Mouse (Mus musculus): ENCODE measurements around the gene Ly6g5c. TPM values are rescaled to one million over a fixed set of nuclear protein-coding genes. Genes with fewer than 3 reads are reported as not detected.

Ly6g5c gene
- polyA plus RNA-seq, 1 experiment, result 0.28 TPM

DNA sequence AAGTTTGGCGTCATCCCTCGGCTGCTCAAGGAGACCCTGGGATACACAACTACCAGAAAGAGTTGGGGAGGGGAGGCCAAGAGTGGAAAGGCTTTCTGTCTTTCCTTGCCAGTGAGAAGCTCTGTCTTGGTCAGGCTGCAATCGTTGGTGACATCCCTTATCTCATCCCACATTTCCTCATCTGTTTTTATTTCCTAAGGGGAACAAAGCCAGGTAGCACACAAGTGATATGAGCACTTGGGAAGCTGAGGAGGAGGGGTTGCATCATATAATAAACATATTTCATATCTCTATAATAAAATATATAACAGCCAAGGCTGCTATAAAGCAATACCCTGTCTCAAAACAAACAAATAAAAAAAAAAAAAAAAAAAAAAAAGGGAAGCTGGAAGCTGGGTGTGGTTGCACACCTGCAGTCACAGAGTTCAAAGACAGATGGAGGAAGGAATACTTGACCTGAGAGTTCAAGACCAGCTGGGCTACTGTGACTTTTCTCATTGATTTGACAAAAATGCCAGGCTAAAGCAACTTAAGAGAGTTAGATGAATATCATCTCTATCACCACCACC, 24.1 kb upstream of the Ly6g5c start:
- Histone ChIP-seq H3K27me3 (ENCODE audit: control insufficient read depth, insufficient read depth, low read length) (no peaks in the 10 kb centered on the region), H3K4me3 (replicated peaks; ENCODE audit: insufficient read depth, low read depth, low read length) (no peak overlapping the region), H3K27ac (ENCODE audit: insufficient read depth, low read length) (peak overlapping the region; percentile 82), H3K4me1 (ENCODE audit: control insufficient read depth, insufficient read depth, low read length) (peaks cover 26% of the 10 kb centered on the region)
- no peak for DNase-seq
- TF ChIP-seq POLR2A (IDR thresholded peaks at IDR 0.05; ENCODE audit: borderline replicate concordance, insufficient read depth, low read length), result no peak
- TF ChIP-seq CTCF (IDR thresholded peaks at IDR 0.05; ENCODE audit: borderline replicate concordance, insufficient read depth, low read depth, low read length), result no peak
- 65% methylated on average over 3 of the region's 3 CpGs for WGBS

DNA sequence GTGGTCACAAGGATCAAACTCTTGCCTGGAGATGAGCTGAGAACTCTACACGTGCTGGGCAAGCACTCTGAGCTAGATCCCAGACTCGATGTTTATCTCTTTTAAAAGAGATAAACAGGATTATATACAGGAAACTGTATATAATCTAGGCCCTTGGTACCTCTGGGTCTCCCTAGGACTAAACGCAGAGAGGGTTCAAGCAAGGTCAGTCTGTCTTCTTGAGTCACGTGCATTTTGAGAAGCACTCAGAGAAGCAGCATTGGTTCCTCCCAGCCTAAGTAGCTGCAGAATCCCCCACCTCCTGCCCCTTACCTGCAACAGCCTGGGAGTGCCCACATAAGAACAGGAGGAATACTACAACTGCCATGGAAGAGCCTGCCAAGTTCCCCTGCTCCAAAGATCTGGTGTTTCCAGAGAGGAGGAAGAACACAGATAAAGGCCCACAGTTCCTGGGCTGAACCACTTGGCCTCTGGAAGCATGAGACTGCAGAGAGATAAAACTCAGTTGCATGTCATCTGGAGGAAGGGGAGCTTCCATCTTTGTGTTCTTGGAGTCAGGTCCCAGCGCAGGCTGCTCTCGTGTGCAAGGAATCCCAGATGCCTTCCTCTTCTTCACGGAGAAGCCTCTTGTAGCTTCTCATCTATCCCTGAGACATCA, 22.7 kb upstream of the Ly6g5c start, which contains the start of gene Ly6g6f:
Gene Ly6g6f, minus strand, starts transcription at position 403 of the 658 bp plus-strand sequence.
- TF ChIP-seq POLR2A (IDR thresholded peaks at IDR 0.05; ENCODE audit: borderline replicate concordance, insufficient read depth, low read length), result no peak
- no peak for TF ChIP-seq CTCF (IDR thresholded peaks at IDR 0.05; ENCODE audit: borderline replicate concordance, insufficient read depth, low read depth, low read length)
- peaks cover 14% of the 10 kb centered on the region; the same call in 1 of the 2 replicates for H3K4me1 ChIP-seq (ENCODE audit: control insufficient read depth, insufficient read depth, low read length)
- no peak within 1 kb of the TSS for H3K27ac ChIP-seq (ENCODE audit: insufficient read depth, low read length)
- no peak within 1 kb of the TSS for H3K4me3 ChIP-seq (replicated peaks; ENCODE audit: insufficient read depth, low read depth, low read length)
- DNase-seq, result no peak
- 68% methylated on average over 7 of the region's 7 CpGs for WGBS
- no peaks in the 10 kb centered on the region for H3K27me3 ChIP-seq (ENCODE audit: control insufficient read depth, insufficient read depth, low read length)

DNA sequence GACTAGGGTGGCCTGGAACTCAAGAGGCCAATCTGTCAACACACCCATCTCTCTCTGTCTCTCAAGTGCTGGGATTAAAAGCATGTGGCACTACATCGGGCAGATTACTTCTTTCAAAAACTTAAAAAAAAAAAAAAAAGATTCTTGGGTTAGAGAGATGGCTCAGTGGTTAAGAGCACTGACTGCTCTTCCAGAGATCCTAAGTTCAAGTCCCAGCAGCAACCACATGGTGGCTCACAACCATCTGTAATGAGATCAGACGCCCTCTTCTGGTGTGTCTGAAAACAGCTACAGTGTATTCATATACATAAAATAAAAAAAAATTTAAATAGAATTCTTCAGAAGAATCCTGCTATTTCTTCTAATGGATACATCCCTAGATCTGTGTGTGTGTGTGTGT, 19.9 kb upstream of the Ly6g5c start:
- Histone ChIP-seq H3K4me1 (ENCODE audit: control insufficient read depth, insufficient read depth, low read length) (peaks cover 31% of the 10 kb centered on the region; the same call in 1 of the 2 replicates), H3K27me3 (ENCODE audit: control insufficient read depth, insufficient read depth, low read length) (no peaks in the 10 kb centered on the region), H3K4me3 (replicated peaks; ENCODE audit: insufficient read depth, low read depth, low read length) (no peak overlapping the region), H3K27ac (ENCODE audit: insufficient read depth, low read length) (no peak overlapping the region)
- TF ChIP-seq CTCF (IDR thresholded peaks at IDR 0.05; ENCODE audit: borderline replicate concordance, insufficient read depth, low read depth, low read length), result no peak
- no peak for TF ChIP-seq POLR2A (IDR thresholded peaks at IDR 0.05; ENCODE audit: borderline replicate concordance, insufficient read depth, low read length)
- no peak for DNase-seq
- WGBS, result 46% methylated on average over 2 of the region's 2 CpGs

DNA sequence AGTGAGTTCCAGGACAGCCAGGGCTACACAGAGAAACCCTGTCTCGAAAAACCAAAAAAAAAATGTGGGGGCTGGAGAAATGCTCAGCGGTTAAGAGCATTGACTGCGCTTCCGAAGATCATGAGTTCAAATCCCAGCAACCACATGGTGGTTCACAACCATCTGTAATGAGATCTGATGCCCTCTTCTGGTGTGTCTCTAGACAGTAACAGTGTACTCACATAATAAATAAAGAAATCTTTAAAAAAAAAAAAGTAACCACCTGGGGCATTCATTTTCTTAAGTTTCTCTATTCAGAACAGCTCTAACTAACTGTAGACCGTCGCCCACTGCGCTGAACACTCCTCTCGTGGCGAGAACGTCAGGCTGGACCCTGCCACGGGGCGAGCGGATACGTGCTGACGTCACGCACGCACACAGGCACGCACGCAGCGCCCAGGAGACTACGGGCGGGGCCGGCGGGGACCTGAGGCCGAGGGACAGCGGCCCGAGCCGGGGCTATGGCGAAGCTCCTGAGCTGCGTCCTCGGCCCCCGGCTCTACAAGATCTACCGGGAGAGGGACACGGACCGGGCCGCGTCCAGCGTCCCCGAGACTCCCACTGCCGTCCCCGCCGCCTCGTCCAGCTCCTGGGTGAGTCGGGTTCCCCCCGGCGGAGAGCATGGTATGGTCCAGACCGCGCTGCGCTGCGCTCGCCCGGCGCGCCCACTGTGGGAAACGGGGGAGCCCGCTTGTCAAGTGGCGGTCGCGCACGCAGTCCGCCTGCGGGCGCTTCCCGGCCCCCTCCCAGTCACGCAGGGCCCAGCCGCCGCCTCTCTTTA, 19.0 kb upstream of the Ly6g5c start, which contains the start of gene Abhd16a:
Gene Abhd16a, plus strand, starts transcription at position 439 of the 820 bp plus-strand sequence.
- peak; percentile 82 for TF ChIP-seq POLR2A (IDR thresholded peaks at IDR 0.05; ENCODE audit: borderline replicate concordance, insufficient read depth, low read length)
- no peak for TF ChIP-seq CTCF (IDR thresholded peaks at IDR 0.05; ENCODE audit: borderline replicate concordance, insufficient read depth, low read depth, low read length)
- Histone ChIP-seq H3K4me1 (ENCODE audit: control insufficient read depth, insufficient read depth, low read length) (peaks cover 25% of the 10 kb centered on the region; the same call in 1 of the 2 replicates), H3K27me3 (ENCODE audit: control insufficient read depth, insufficient read depth, low read length) (no peaks in the 10 kb centered on the region), H3K27ac (ENCODE audit: insufficient read depth, low read length) (peak within 1 kb of the TSS; percentile 100), H3K4me3 (replicated peaks; ENCODE audit: insufficient read depth, low read depth, low read length) (peak within 1 kb of the TSS; percentile 80)
- WGBS, result 3% methylated on average over 67 of the region's 67 CpGs
- DNase-seq, result peak; percentile 96 to 98

DNA sequence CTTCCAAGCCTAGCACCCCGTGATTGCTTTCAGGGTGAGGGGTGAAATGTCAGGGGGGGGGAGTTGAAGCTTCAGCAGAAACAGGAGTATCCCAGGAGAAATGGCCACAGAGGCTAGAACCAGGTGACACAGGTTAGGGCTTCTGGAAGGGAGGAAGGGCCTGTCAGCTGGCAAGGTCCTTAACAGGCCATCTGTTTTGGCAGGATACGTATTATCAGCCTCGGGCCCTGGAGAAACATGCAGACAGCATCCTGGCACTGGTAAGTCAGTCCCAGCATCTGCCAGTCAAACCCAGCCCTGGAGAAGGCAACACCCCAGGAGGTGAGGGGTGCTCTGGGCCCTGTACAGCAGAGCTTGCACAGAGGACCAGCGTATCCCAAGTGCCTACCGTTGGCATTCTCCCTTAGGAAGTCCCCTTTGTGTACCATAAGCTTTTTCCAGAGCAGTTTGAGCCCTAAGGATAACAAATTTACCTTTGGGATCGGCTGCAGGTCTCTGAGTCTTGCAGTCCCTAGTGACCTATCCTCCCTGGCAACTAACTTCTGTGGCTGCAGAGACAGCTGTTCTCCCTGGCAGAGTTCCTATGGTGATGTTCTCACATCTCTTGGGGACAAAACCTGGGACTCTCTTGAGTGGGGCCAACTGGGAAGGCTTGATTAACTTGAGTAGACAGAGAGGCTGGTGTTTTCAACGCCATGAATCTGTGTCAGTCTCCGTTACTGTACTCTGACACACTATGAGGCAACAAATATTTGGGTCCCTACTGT, 17.7 kb upstream of the Ly6g5c start:
- 2% methylated on average over 8 of the region's 8 CpGs for WGBS
- peak overlapping the region; percentile 100 for H3K27ac ChIP-seq (ENCODE audit: insufficient read depth, low read length)
- TF ChIP-seq POLR2A (IDR thresholded peaks at IDR 0.05; ENCODE audit: borderline replicate concordance, insufficient read depth, low read length) (peak; percentile 55; the same call in 1 of the 2 replicates), CTCF (IDR thresholded peaks at IDR 0.05; ENCODE audit: borderline replicate concordance, insufficient read depth, low read depth, low read length) (no peak)

DNA sequence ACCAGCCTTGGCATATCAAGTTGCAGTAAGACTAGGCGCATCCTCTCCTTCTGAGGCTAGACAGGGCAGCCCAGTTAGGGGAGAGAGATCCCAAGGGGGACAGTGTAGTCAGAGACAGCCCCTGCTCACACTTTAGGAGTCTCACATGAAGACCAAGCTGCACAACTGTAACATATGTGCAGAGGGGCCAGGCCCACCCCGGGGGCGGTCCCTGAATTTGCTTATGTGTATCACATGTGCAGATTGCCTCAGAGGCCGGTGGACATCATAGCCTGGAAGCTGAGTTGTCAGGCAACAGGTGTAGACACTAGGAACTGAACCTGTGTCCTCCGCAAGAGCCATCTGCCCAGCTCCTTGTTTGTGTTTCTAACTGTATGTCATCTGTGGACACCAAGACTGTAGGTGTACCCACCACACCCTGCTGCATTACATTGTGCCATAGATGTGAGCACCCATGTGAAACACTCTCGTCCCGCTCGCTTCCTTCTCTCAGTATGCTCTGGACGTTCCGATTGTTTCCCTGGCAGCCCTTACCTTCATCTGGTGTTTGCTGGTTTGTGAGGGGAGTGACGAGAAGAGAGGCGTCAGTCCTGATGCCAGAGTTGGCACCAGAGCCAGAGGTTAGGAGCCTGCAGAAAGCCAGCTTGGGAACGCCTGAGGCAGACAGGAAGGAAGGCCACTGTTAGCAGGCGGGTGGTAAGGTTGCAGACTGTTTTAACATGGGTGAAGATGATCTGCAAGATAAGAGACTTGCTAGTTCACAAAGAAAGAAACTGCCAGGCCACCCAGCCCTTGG, 15.5 kb upstream of the Ly6g5c start:
- Histone ChIP-seq H3K27ac (ENCODE audit: insufficient read depth, low read length) (no peak overlapping the region), H3K27me3 (ENCODE audit: control insufficient read depth, insufficient read depth, low read length) (no peaks in the 10 kb centered on the region)
- DNase-seq, result peak in 1 of 2 experiments; percentile 50

More for the DNA sequence above, 17.7 kb upstream of the Ly6g5c start:
- peak; percentile 88 to 96 for DNase-seq
- Histone ChIP-seq H3K4me1 (ENCODE audit: control insufficient read depth, insufficient read depth, low read length) (peaks cover 28% of the 10 kb centered on the region), H3K27me3 (ENCODE audit: control insufficient read depth, insufficient read depth, low read length) (no peaks in the 10 kb centered on the region), H3K4me3 (replicated peaks; ENCODE audit: insufficient read depth, low read depth, low read length) (peak overlapping the region; percentile 80)

More for the DNA sequence above, 15.5 kb upstream of the Ly6g5c start:
- TF ChIP-seq CTCF (IDR thresholded peaks at IDR 0.05; ENCODE audit: borderline replicate concordance, insufficient read depth, low read depth, low read length), result no peak
- no peak for TF ChIP-seq POLR2A (IDR thresholded peaks at IDR 0.05; ENCODE audit: borderline replicate concordance, insufficient read depth, low read length)
- Histone ChIP-seq H3K4me1 (ENCODE audit: control insufficient read depth, insufficient read depth, low read length) (peaks cover 47% of the 10 kb centered on the region), H3K4me3 (replicated peaks; ENCODE audit: insufficient read depth, low read depth, low read length) (no peak overlapping the region)
- 24% methylated on average over 14 of the region's 14 CpGs for WGBS
